Mouse (Mus musculus): ENCODE results near the gene Plxna4.

Plxna4 gene

GRCm38 (mm10) chr6:32348126-32348525 is 239.9 kb downstream of the Plxna4 start:
- in situ Hi-C loops (cut with MboI, MseI): no loop called here

- in situ Hi-C loops (cut with MboI, MseI): no loop called here
These were observed 242.0 kb downstream of the Plxna4 start for GRCm38 (mm10) chr6:32346015-32346414.

GRCm38 (mm10) chr6:32342727-32343126 is 245.3 kb downstream of the Plxna4 start:
- in situ Hi-C loops (cut with MboI, MseI): no loop called here

DNA sequence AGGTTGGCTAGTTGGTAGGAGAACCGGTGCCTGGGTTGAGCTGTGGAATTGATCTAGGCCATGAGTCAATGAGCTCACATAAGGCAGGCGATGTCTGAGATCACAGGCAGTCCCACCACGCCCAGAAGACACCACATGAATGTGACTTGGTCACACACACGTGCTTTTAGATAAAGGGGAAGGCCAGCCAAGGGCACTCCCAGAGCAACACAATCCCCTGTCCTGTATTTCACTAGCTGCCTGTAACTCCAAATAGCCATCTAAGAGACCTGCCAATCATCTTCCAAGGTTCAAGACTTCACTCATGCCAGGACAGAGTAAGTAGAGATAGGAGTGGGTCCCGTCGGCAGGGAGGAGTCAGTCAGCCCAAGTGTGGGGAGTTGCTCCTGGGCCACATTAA is 245.7 kb downstream of the Plxna4 start:
- in situ Hi-C loops (cut with MboI, MseI): no loop called here

DNA sequence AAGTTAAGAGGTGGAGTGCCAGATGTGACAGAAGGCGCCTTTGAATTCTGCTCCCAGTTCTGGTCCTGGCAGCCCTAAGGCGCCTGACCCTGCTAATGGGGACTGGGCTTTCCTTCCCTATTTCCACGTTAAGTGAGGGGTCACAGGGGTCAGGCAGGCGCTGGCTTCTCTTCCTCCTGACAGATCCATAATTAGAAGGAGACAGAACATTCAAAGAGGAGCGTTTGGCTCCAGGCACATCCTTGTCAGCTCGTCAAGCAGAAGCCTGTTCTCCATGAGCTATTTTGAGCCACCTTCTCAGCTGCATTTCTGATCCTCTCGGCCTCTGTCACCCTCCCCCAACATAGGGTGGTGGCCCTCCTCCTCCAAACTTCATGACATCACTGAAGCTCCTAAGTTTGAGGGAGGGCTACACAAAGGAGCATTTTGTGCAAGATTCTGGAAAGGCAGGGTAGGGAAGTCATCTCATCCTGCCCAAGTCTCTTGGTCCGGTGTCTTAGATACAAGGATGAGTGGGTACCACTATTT is 249.5 kb downstream of the Plxna4 start:
- in situ Hi-C loops (cut with MboI, MseI): no loop called here

DNA sequence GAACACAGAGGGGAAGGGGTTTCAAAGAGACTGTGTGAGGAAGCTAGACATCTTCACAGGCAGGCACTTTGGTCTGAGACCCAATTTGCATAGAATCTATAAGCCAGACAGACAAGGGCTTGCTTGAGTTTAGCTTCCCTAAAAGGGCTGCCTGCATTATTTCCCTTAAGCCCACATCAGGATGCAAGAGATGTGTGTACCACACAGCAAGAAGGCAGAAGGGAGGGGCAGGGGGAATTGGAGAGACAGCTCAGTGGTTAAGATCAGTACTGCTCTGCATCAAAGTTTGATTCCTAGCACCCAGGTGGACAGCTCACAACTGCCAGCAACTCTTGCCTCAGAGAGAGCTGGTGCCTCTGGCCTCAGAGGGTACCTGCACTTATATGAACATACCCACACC is 256.7 kb downstream of the Plxna4 start:
- in situ Hi-C loops (cut with MboI, MseI): no loop called here

DNA sequence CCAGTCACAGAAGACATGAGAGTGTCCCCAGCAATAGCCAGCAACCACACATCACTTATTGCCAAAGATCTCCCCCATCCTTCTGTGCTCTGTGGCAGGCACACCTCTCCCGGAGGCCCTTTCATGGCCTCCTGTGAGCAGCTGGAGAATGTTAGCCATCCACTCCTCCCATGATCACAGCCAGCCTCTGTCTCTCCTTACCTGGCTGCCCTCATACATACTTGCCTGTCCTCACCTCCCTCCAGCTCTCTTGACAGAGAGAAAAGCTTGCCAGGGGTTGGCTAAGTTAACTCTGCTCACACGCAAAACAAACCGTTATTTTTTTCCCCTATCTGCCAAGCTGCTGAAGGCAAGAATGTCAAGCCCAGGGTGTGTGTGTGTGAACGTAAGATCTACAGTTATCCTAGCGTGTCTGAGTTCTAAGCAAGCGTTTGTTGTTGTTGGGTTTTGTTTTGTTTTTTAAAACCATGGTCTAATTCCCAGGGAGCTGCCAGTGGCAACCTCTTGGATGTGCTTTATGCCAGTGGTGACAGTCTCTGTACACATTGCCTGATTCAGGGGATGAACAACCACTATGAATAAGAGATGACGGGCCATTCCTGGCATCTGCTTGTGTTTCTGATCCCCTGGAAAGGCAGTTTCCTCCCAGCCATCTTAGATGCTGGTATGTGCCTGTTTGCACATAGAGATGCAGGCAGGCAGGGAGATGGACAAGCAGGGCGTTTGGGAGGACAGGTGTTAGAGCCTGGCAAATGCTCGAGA is 257.8 kb downstream of the Plxna4 start:
- in situ Hi-C loops (cut with MboI, MseI): no loop called here

DNA sequence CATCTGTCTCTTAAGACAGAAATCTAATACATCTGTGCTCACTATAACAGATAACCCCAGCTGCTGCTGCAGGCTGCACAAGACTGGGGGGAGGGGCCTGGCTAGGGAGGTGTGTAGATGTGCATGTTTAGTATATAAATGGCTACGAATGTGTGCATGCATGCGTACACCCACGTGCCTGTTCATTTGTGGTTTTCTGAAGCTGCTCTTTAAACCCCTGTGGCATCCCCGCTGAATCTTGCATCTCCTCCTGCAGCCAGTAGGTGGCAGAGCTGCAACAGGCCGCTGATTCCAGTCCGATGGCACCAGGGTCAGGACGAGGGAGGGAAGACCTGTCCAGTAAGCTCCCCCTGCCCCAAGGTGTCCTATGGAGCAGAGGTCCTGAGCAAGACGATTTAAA is 260.0 kb downstream of the Plxna4 start:
- in situ Hi-C loops (cut with MboI, MseI): no loop called here

GRCm38 (mm10) chr6:32327173-32327572 is 260.8 kb downstream of the Plxna4 start:
- in situ Hi-C loops (cut with MboI, MseI): no loop called here

- in situ Hi-C loops (cut with MboI, MseI): no loop called here
These were observed 261.6 kb downstream of the Plxna4 start for GRCm38 (mm10) chr6:32326406-32326805.

DNA sequence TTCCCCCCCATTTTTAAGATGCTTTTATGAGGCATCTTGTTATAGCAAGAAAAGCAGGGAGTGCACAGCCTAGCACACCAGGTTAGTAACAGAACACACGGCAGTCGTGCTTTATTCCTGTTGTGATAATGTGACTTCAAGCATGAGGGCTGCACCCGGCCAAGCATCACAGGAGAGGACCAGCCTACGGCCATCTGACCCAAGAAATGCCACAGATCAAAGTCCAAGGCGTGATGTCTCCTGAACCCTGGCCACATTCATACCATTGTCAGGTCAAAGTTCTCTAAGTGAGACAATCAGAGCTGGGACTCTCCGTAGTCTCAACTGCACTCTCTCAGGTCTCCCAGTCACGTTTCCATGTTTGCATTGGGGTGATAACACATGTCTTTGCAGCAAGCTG is 262.1 kb downstream of the Plxna4 start:
- in situ Hi-C loops (cut with MboI, MseI): no loop called here

DNA sequence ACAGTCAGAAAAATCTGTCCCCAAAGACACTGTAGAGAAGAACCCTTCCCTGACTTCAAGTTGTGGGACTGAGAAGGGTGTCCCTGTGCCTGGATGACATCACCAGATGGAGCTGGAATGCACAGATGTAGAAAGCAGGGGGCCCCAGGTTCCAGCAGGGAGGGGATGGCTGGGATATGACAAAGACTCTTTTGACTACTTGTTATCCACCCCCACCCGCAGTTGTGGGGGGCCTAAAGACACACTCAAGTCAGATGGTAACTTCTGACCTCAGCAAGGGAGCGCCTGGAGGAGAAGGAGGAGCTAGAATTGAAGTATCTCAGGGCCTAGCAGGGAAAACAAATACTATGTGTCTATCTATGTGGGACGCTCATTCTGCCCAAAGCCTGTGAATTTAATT is 266.8 kb downstream of the Plxna4 start:
- in situ Hi-C loops (cut with MboI, MseI): no loop called here

DNA sequence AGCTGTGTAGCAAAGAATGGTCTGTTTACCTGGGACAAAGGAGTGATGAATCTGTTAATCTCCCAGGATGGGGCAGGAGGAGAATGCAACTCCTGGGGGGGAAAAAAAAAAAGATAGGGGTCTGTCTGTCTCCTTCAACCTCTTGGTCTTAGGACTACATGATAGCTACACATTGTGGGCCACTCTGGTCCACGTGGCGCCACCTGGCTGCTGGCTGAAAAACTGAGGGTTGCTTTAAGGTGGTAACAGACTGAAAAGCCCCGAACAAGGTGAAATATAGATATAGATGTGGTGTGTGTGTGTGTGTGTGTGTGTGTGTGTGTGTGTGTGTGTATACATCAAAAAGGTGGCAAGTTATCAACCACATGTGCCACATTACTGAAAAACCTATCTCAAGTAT is 267.7 kb downstream of the Plxna4 start:
- in situ Hi-C loops (cut with MboI, MseI): no loop called here

DNA sequence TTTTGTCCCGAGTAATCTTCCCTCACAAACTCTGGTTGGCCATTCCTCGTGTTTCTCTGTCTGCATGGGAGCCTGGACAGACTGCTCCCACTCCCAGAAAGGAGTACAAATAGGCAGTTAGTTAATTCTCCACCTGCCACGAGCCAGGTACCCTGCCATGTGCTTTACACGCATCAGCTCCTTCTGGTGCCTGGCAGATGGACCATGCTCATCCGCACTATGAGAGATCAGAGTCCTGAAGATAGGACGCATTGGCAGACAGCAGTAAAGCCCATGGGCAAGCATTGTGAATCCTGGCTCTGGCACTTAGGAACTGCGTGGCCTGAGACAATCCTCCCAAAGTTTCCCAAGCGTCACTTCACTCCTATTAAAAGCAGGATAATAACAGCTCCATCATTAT is 270.5 kb downstream of the Plxna4 start:
- in situ Hi-C loops (cut with MboI, MseI): loop anchor here (10.0 kb wide), 1 partner anchor 383 kb away; no protein-coding TSS in a partner anchor

DNA sequence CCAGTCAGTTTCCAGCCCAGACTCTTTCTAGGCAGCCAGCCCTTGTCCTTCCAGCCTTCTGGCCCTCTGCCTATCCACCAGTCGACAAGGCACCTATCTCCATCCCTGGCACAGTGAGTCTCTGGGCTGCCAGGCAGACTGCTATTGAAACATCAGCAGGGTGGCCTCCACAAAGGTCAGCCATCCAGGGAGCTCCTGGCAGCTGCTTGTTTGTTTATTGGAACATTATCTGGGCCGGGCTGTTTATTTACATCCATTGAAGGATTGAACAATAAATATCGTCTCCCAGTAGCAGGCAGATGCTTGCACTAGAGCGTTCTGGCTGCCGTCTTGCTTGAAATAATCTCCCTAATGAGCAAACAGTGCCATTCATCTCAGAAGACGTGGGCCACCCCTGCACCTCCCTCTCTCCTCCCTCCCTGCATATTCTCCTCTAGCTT is 273.0 kb downstream of the Plxna4 start:
- in situ Hi-C loops (cut with MboI, MseI): loop anchor here (10.0 kb wide), 1 partner anchor 380 kb away; no protein-coding TSS in a partner anchor

DNA sequence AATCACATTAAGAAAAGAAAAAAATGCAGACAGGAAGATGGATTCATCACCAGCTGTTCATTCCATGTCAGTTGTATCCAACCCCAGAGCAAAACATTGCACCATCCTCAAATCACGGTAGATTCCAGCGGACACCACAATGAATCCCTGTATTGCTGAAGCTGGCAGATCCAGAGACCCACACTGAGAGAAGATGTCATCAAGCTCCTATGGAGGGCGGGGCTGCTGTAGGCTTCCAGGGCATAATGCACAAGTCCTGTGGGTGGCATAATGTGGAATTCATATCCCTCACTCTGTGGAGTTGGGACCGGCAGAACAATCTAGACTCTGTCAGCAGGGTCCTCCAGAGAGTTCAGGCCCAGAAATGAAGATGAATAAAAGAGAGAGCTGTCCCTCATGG is 278.8 kb downstream of the Plxna4 start:
- in situ Hi-C loops (cut with MboI, MseI): no loop called here

GRCm38 (mm10) chr6:32300611-32301010 is 287.4 kb downstream of the Plxna4 start:
- in situ Hi-C loops (cut with MboI, MseI): no loop called here

DNA sequence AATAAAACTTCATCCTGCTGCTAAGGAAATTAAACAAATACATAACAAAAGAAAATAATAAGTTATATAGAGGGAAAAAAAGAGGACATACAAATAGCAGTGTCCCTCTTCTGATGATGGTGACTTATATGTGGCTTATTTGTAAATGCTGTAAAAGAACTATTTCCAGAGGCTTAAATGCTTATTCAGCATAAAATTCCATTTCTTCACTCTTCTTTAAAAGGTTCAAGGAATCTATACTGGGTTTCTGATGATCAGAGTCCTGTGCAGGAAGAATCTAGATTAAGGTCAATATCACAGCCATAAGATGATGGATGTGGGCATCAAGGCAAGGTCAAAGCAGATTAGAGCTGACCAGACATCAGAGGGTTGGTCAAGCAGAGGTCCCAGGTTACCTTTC is 306.5 kb downstream of the Plxna4 start:
- in situ Hi-C loops (cut with MboI, MseI): no loop called here

DNA sequence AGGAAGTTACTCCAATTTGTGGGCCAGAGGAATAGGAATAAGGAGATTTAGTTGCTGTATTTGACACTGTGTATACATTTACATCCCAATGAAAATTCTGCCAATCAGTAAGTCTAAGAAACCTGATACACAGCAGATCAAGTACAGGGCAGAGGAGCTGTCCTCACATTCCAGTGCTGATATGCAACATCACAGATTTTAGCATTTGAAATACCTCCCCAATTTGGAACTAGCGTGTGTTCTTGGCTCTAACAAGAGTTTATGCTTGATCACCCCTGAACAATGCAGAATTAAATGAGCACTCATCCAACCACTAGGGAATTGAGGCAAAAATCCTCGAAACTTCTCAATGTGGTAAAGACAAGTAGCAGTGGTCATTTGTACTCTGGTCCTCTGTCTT is 307.3 kb downstream of the Plxna4 start:
- in situ Hi-C loops (cut with MboI, MseI): no loop called here

- in situ Hi-C loops (cut with MboI, MseI): no loop called here
These were observed 316.5 kb downstream of the Plxna4 start for GRCm38 (mm10) chr6:32271463-32271862.

- in situ Hi-C loops (cut with MboI, MseI): no loop called here
These were observed 321.9 kb downstream of the Plxna4 start for GRCm38 (mm10) chr6:32266085-32266484.

DNA sequence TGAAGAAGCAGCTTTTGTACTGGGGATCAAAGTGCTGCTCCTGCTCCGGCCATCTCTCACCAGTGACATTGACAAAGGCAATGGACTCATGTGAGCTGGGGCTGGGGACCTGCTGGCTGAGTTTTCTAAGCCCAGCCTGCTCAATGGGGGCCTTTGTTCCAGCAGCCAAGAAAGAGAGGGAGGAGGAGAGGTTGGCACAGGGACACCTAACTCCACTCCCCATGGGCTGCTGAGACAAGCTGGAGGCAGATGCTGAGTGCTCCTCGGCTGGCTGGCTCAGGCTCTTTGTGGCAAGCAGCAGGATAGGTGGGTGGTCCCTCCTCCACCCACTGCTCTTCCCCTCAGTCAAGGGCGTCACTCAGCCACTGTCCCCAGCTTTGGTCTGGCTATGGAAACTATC is 326.7 kb downstream of the Plxna4 start:
- in situ Hi-C loops (cut with MboI, MseI): no loop called here

DNA sequence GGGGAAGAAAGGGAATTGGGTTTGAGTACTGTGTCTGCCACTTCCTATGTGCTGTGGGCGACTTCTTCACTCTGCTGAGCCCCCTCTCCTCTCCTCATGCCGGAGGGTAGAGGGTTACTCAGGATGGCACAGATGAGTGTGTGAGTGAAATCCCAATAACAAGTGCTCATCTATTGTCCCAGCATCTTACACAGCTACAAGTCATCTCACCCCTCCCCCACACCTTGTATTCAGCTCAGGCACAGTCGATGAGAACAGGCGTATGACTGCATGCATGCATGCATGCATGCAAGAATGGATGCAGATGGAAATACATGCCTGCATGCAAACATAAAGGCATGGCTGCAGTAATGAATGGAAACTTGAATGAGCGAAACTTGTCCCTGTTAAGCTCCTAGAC is 327.7 kb downstream of the Plxna4 start:
- in situ Hi-C loops (cut with MboI, MseI): no loop called here

DNA sequence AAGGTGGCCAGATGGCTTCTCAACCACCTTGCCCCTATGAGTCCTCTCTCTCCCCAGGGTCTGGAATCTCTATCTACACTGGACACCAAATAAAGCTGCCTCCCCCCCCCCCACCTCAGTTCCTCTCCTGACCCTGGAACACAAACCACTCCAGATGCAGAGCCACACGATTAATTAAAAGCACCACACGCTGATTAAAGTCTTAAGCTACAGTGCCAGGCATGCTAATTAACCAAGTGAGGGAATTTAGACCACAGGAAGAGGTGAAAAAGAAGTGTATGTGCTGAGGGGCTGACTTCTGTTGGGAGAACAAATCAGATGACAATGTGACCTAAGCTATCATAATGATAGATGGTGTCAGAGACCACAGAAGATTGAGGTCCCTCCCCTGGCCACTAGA is 332.8 kb downstream of the Plxna4 start:
- in situ Hi-C loops (cut with MboI, MseI): no loop called here

Measured in T-helper 2 cell (primary cell).